Mouse (Mus musculus) MEL (cell line): ENCODE measurements at regions not wholly inside any gene's neighbourhood (a gene's known extent, or its start where the extent isn't known, plus 50 kb on each side); places are given as distances from the start of the nearest gene placed in this dataset.

ENCODE experiments used
- DNase-seq: peaks from one replicate; pipeline ENCODE4 v3.0.0; 2011; ENCODE audit warnings: low read depth, low spot score
- H3K27ac ChIP-seq: 2 replicates; pipeline ENCODE4 v1.5.1; 2012; ENCODE audit warnings: low read depth, mild to moderate bottlenecking, control low read depth, low read length, moderate library complexity; ENCODE audit not compliant: control insufficient read depth
- H3K27me3 ChIP-seq, 2 experiments: fragments of 150-350 bp in 1 of 2; sonication (generic) in 1 of 2; 2 replicates each; pipeline ENCODE4 v1.6.1; 2012; ENCODE audit warnings: low read length in 2 of 2, mild to moderate bottlenecking in 2 of 2, improper control_type of control experiment in 1 of 2, moderate library complexity in 1 of 2; ENCODE audit not compliant: insufficient read depth in 2 of 2, control insufficient read depth in 1 of 2
- H3K36me3 ChIP-seq, 2 experiments: 2 replicates each; pipeline ENCODE4 v1.6.1; 2012 to 2014; ENCODE audit warnings: low read length in 2 of 2, improper control_type of control experiment in 1 of 2, inconsistent platforms in 1 of 2, mild to moderate bottlenecking in 1 of 2; ENCODE audit not compliant: insufficient read depth in 2 of 2, control insufficient read depth in 1 of 2
- H3K4me1 ChIP-seq, 2 experiments: fragments of 150-350 bp in 1 of 2; sonication (generic) in 1 of 2; 2 replicates each; pipeline ENCODE4 v1.6.1; 2012; ENCODE audit warnings: low read length in 2 of 2, improper control_type of control experiment in 1 of 2, mild to moderate bottlenecking in 1 of 2; ENCODE audit not compliant: insufficient read depth in 2 of 2, control insufficient read depth in 1 of 2
- H3K4me3 ChIP-seq, 2 experiments: fragments of 150-350 bp in 1 of 2; sonication (generic) in 1 of 2; 2 replicates each; pipeline ENCODE4 v1.5.1; 2012; ENCODE audit warnings: low read depth in 2 of 2, low read length in 2 of 2, mild to moderate bottlenecking in 2 of 2, moderate library complexity in 2 of 2, control low read depth in 1 of 2, improper control_type of control experiment in 1 of 2; ENCODE audit not compliant: control insufficient read depth in 1 of 2, insufficient read depth in 1 of 2
- H3K79me2 ChIP-seq: 2 replicates; pipeline ENCODE4 v1.6.1; 2012; ENCODE audit warnings: mild to moderate bottlenecking, low read length, moderate library complexity; ENCODE audit not compliant: control insufficient read depth, poor library complexity, insufficient read depth
- H3K9ac ChIP-seq: 2 replicates; pipeline ENCODE4 v1.6.1; 2012; ENCODE audit warnings: low read depth, mild to moderate bottlenecking, control low read depth, low read length, moderate library complexity; ENCODE audit not compliant: control insufficient read depth, poor library complexity, severe bottlenecking
- H3K9me3 ChIP-seq: fragments of 150-350 bp; sonication (generic); replicated peaks from 2 replicates; pipeline ENCODE4 v1.6.1; 2012; ENCODE audit warnings: mild to moderate bottlenecking, low read length, improper control_type of control experiment, moderate library complexity; ENCODE audit not compliant: insufficient read depth
- CTCF ChIP-seq, 3 experiments: IDR thresholded peaks in 2 of 3; conservative IDR thresholded peaks in 1 of 3; 2 replicates each; pipeline ENCODE4 v1.5.1; 2011 to 2012; ENCODE audit warnings: low read length in 3 of 3, low read depth in 2 of 3, mild to moderate bottlenecking in 2 of 3, improper control_type of control experiment in 1 of 3, inconsistent platforms in 1 of 3, mixed read lengths in 1 of 3, moderate library complexity in 1 of 3; ENCODE audit not compliant: control insufficient read depth in 1 of 3, insufficient read depth in 1 of 3, poor library complexity in 1 of 3, severe bottlenecking in 1 of 3
- EP300 ChIP-seq, 2 experiments: IDR thresholded peaks; 2 replicates each; pipeline ENCODE4 v1.6.1; 2011; ENCODE audit warnings: improper control_type of control experiment in 2 of 2, low read length in 2 of 2, low read depth in 1 of 2, mild to moderate bottlenecking in 1 of 2
- ETS1 ChIP-seq: IDR thresholded peaks from 2 replicates; pipeline ENCODE4 v1.6.1; 2012; ENCODE audit warnings: low read depth, mild to moderate bottlenecking, inconsistent platforms, low read length, improper control_type of control experiment, moderate library complexity
- GABPA ChIP-seq: IDR thresholded peaks from 2 replicates; pipeline ENCODE4 v1.6.1; 2012; ENCODE audit warnings: low read depth, mild to moderate bottlenecking, inconsistent platforms, low read length, improper control_type of control experiment, moderate library complexity
- GATA1 ChIP-seq: IDR thresholded peaks from 2 replicates; pipeline ENCODE4 v1.6.1; 2011; ENCODE audit warnings: low read depth, low read length, improper control_type of control experiment
- JUND ChIP-seq: IDR thresholded peaks from 2 replicates; pipeline ENCODE4 v1.6.1; 2011; ENCODE audit warnings: low read depth, mild to moderate bottlenecking, improper control_type of control experiment, low read length
- KAT2A ChIP-seq: conservative IDR thresholded peaks from 2 replicates; pipeline ENCODE4 v1.6.1; 2012; ENCODE audit warnings: low read depth, low read length, improper control_type of control experiment, inconsistent platforms
- MAFK ChIP-seq: IDR thresholded peaks from 2 replicates; pipeline ENCODE4 v1.6.1; 2011; ENCODE audit warnings: low read depth, mild to moderate bottlenecking, low read length, improper control_type of control experiment, borderline replicate concordance
- MAZ ChIP-seq: IDR thresholded peaks from 2 replicates; pipeline ENCODE4 v1.6.1; 2012; ENCODE audit warnings: low read depth, mild to moderate bottlenecking, inconsistent platforms, low read length, improper control_type of control experiment
- MYB ChIP-seq: IDR thresholded peaks from 2 replicates; pipeline ENCODE4 v1.6.1; 2011; ENCODE audit warnings: mild to moderate bottlenecking, low read depth, low read length, improper control_type of control experiment
- NELFE ChIP-seq: IDR thresholded peaks from 2 replicates; pipeline ENCODE4 v1.6.1; 2011; ENCODE audit warnings: low read depth, low read length, improper control_type of control experiment
- POLR2AphosphoS2 ChIP-seq: IDR thresholded peaks from 2 replicates; pipeline ENCODE4 v1.6.1; 2011; ENCODE audit warnings: low read length, improper control_type of control experiment
- POLR2AphosphoS5 ChIP-seq: IDR thresholded peaks from 2 replicates; pipeline ENCODE4 v1.6.1; 2012; ENCODE audit warnings: low read depth, borderline replicate concordance, mild to moderate bottlenecking, inconsistent platforms, low read length, moderate library complexity, mixed read lengths
- RAD21 ChIP-seq: IDR thresholded peaks from 2 replicates; pipeline ENCODE4 v1.6.1; 2011; ENCODE audit warnings: mild to moderate bottlenecking, low read depth, low read length, improper control_type of control experiment
- RCOR1 ChIP-seq: IDR thresholded peaks from 2 replicates; pipeline ENCODE4 v1.6.1; 2012; ENCODE audit warnings: low read depth, mild to moderate bottlenecking, inconsistent platforms, low read length, improper control_type of control experiment
- TAL1 ChIP-seq: IDR thresholded peaks from 2 replicates; pipeline ENCODE4 v1.6.1; 2012; ENCODE audit warnings: mild to moderate bottlenecking, inconsistent platforms, low read length, moderate library complexity, mixed read lengths
- TBP ChIP-seq: IDR thresholded peaks from 2 replicates; pipeline ENCODE4 v1.8.0; 2011; ENCODE audit warnings: low read depth, low read length, improper control_type of control experiment
- TCF12 ChIP-seq: IDR thresholded peaks from 2 replicates; pipeline ENCODE4 v1.6.1; 2014; ENCODE audit warnings: low read depth, mild to moderate bottlenecking, inconsistent platforms, low read length, improper control_type of control experiment, moderate library complexity
- UBTF ChIP-seq: IDR thresholded peaks from 2 replicates; pipeline ENCODE4 v1.6.1; 2012; ENCODE audit warnings: low read depth, mild to moderate bottlenecking, inconsistent platforms, low read length, improper control_type of control experiment, moderate library complexity, borderline replicate concordance; ENCODE audit not compliant: insufficient read depth
- ZKSCAN1 ChIP-seq: IDR thresholded peaks from 2 replicates; pipeline ENCODE4 v1.6.1; 2012; ENCODE audit warnings: low read depth, mild to moderate bottlenecking, inconsistent platforms, low read length, improper control_type of control experiment, moderate library complexity
- ZMIZ1 ChIP-seq: IDR thresholded peaks from 2 replicates; pipeline ENCODE4 v1.6.1; 2012; ENCODE audit warnings: low read depth, mild to moderate bottlenecking, inconsistent platforms, low read length, improper control_type of control experiment, moderate library complexity
- ZNF384 ChIP-seq: IDR thresholded peaks from 2 replicates; pipeline ENCODE4 v1.6.1; 2012; ENCODE audit warnings: low read depth, mild to moderate bottlenecking, inconsistent platforms, low read length, improper control_type of control experiment

- H3K4me1 ChIP-seq = no peaks in the 10 kb centered on the region; a peak in 1 of 4 replicates
- peak; percentile 9 for DNase-seq
- no peaks in the 10 kb centered on the region for H3K9me3 ChIP-seq
- H3K27ac ChIP-seq = no peak overlapping the region
- H3K27me3 ChIP-seq = no peaks in the 10 kb centered on the region
- TF ChIP-seq TBP = no peak
- peak; percentile 83 for TF ChIP-seq TCF12
- TF ChIP-seq RCOR1 = peak; percentile 87
- peak; percentile 46 for TF ChIP-seq GATA1
- no peak for TF ChIP-seq GABPA
- peak; percentile 16 to 50; a peak in 2 of 4 replicates for TF ChIP-seq EP300 (IDR thresholded peaks at IDR 0.05; ENCODE audit: low read depth in 1 of 2, low read length in 2 of 2)
- TF ChIP-seq CTCF (IDR thresholded peaks at IDR 0.05 in 2 of 3, conservative IDR thresholded peaks at IDR 0.05 in 1 of 3; ENCODE audit: control insufficient read depth in 1 of 3, insufficient read depth in 1 of 3, low read depth in 2 of 3, low read length in 3 of 3, poor library complexity in 1 of 3, severe bottlenecking in 1 of 3) = no peak
- TF ChIP-seq JUND = no peak
- TF ChIP-seq ETS1 = peak; percentile 64
- no peak for TF ChIP-seq ZNF384
- TF ChIP-seq ZKSCAN1 = no peak
- TF ChIP-seq MAZ = no peak
- TF ChIP-seq UBTF = no peak
- no peak for TF ChIP-seq MYB
- no peak for TF ChIP-seq ZMIZ1
- no peaks in the 10 kb centered on the region for H3K36me3 ChIP-seq
- no peak overlapping the region for H3K4me3 ChIP-seq
- H3K79me2 ChIP-seq = no peaks in the 10 kb centered on the region
- no peak overlapping the region for H3K9ac ChIP-seq
Measured at GRCm38 (mm10) chr5:12213448-12213847, 169.7 kb upstream of the Sema3d start.

- DNase-seq = no peak
- no peaks in the 10 kb centered on the region; a peak in 1 of 4 replicates for H3K4me1 ChIP-seq
- no peak overlapping the region for H3K27ac ChIP-seq
- no peaks in the 10 kb centered on the region for H3K79me2 ChIP-seq
- H3K36me3 ChIP-seq = no peaks in the 10 kb centered on the region
- no peak overlapping the region for H3K9ac ChIP-seq
- TF ChIP-seq RAD21 (no peak), TAL1 (no peak), TBP (no peak), NELFE (no peak), ZMIZ1 (no peak), RCOR1 (no peak), POLR2AphosphoS5 (no peak), POLR2AphosphoS2 (no peak), MAFK (no peak), KAT2A (no peak)
- no peak overlapping the region for H3K4me3 ChIP-seq
- no peaks in the 10 kb centered on the region for H3K27me3 ChIP-seq
- H3K9me3 ChIP-seq = no peaks in the 10 kb centered on the region
Measured at GRCm38 (mm10) chr5:12219424-12220107, 163.6 kb upstream of the Sema3d start.
